Mouse (Mus musculus): ENCODE results near the gene Pogk. TPM values are rescaled to one million over a fixed set of nuclear protein-coding genes. Genes with fewer than 3 reads are reported as not detected.

Pogk gene
- total RNA-seq, 1 experiment from 2014 or later: 31.5 TPM

Other genes starting within 250 kb of the Pogk start
- not detected in 2 replicates for gene Mael, start 171.1 kb downstream of the Pogk start, total RNA-seq (2021)
- 3.3 and 4.5 TPM in 2 replicates for gene Ildr2, start 155.7 kb downstream of the Pogk start, total RNA-seq (2021)
- gene Tada1, start 30.8 kb downstream of the Pogk start, total RNA-seq (2021): 18.1 and 19.1 TPM in 2 replicates
- gene Gm4846, start 87.7 kb upstream of the Pogk start, total RNA-seq (2021): not detected in 2 replicates
- not detected in 2 replicates for gene Gm4847, start 237.8 kb upstream of the Pogk start, total RNA-seq (2021)